Mouse (Mus musculus): ENCODE data around the gene Zfp729b. TPM values are rescaled to one million over a fixed set of nuclear protein-coding genes. Genes with fewer than 3 reads are reported as not detected.

Zfp729b gene
- polyA plus RNA-seq, 1 experiment from 2014 or later = 5.5 TPM

DNA sequence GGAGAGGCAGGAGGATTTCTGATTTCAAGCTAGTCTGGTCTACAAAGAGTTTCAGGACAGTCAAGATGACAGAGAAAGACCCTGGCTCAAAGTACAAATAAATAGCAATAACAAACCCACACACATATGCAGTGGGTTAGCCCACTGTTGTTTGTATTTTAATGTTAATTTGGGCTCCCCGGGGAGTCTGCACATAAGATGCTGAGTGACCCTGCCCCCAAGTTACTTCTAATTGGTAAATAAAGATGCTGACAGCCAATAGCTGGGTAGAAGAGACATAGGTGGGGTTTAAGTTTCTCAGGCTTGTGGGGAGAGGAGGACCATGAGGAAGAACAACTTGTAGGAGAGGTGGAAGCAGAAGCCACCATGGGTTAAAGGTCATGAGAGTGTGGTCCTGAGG is 63.6 kb downstream of the Zfp729b start:
- H3K4me3 ChIP-seq (ENCODE audit: low read depth, low read length) = no peak overlapping the region
- peaks cover 17% of the 10 kb centered on the region for H3K36me3 ChIP-seq (ENCODE audit: control insufficient read depth, insufficient read depth, low read length)
- H3K27ac ChIP-seq (ENCODE audit: low read depth, low read length) = no peak overlapping the region
- H3K4me2 ChIP-seq (ENCODE audit: low read depth, low read length, severe bottlenecking) = no peak overlapping the region
- 85% methylated on average over 1 of the region's 1 CpGs for WGBS
- no peaks in the 10 kb centered on the region for H3K9me3 ChIP-seq (ENCODE audit: control insufficient read depth, low read length)
- no peak for ATAC-seq (replicated peaks; ENCODE audit: low FRiP score)
- no peaks in the 10 kb centered on the region for H3K4me1 ChIP-seq (replicated peaks; ENCODE audit: control insufficient read depth, insufficient read depth, low read length)
- H3K27me3 ChIP-seq (ENCODE audit: control insufficient read depth, insufficient read depth, low read length) = no peaks in the 10 kb centered on the region
- no peak overlapping the region for H3K9ac ChIP-seq (ENCODE audit: low read length)
- no peak for DNase-seq (ENCODE audit: low spot score)

Other genes with a start within 250 kb of the Zfp729b start
- gene Gm28044, start 249.2 kb downstream of the Zfp729b start, polyA plus RNA-seq (2014; fragmentation: Nextera tagmentation; extraction: Ambion mirVana) = 1.6 and 2.1 TPM in 2 replicates
- 0.95 and 1.1 TPM in 2 replicates for gene Zfp953, start 249.1 kb downstream of the Zfp729b start, polyA plus RNA-seq (2014; fragmentation: Nextera tagmentation; extraction: Ambion mirVana)
- gene Gm28041, start 234.0 kb downstream of the Zfp729b start, polyA plus RNA-seq (2014; fragmentation: Nextera tagmentation; extraction: Ambion mirVana) = not detected in 2 replicates
- 0.79 and 0.81 TPM in 2 replicates for gene Zfp456, start 233.9 kb downstream of the Zfp729b start, polyA plus RNA-seq (2014; fragmentation: Nextera tagmentation; extraction: Ambion mirVana)
- gene Zfp429, start 209.9 kb downstream of the Zfp729b start, polyA plus RNA-seq (2014; fragmentation: Nextera tagmentation; extraction: Ambion mirVana) = 3.7 and 4.4 TPM in 2 replicates
- 0.56 and 0.76 TPM in 2 replicates for gene Zfp459, start 188.3 kb downstream of the Zfp729b start, polyA plus RNA-seq (2014; fragmentation: Nextera tagmentation; extraction: Ambion mirVana)
- gene Zfp874a, start 158.1 kb downstream of the Zfp729b start, polyA plus RNA-seq (2014; fragmentation: Nextera tagmentation; extraction: Ambion mirVana) = 5.2 and 6.0 TPM in 2 replicates
- 0.79 and 0.84 TPM in 2 replicates for gene Zfp874b, start 125.4 kb downstream of the Zfp729b start, polyA plus RNA-seq (2014; fragmentation: Nextera tagmentation; extraction: Ambion mirVana)
- 14.3 and 15.3 TPM in 2 replicates for gene Zfp58, start 109.2 kb downstream of the Zfp729b start, polyA plus RNA-seq (2014; fragmentation: Nextera tagmentation; extraction: Ambion mirVana)
- gene Gm26965, start 83.6 kb downstream of the Zfp729b start, polyA plus RNA-seq (2014; fragmentation: Nextera tagmentation; extraction: Ambion mirVana) = 0.19 TPM in 1 of 2 replicates, not detected in the other
- gene Zfp87, start 83.5 kb downstream of the Zfp729b start, polyA plus RNA-seq (2014; fragmentation: Nextera tagmentation; extraction: Ambion mirVana) = 27.3 and 29.5 TPM in 2 replicates
- gene Zfp748, start 55.9 kb downstream of the Zfp729b start, polyA plus RNA-seq (2014; fragmentation: Nextera tagmentation; extraction: Ambion mirVana) = 16.9 and 19.2 TPM in 2 replicates
- not detected in 2 replicates for gene Gm49345, start 28.1 kb upstream of the Zfp729b start, polyA plus RNA-seq (2014; fragmentation: Nextera tagmentation; extraction: Ambion mirVana)
- 3.4 and 4.5 TPM in 2 replicates for gene Zfp729a, start 28.1 kb upstream of the Zfp729b start, polyA plus RNA-seq (2014; fragmentation: Nextera tagmentation; extraction: Ambion mirVana)
- 12.8 and 13.6 TPM in 2 replicates for gene Zfp738, start 77.4 kb upstream of the Zfp729b start, polyA plus RNA-seq (2014; fragmentation: Nextera tagmentation; extraction: Ambion mirVana)
- gene Zfp65, start 119.5 kb upstream of the Zfp729b start, polyA plus RNA-seq (2014; fragmentation: Nextera tagmentation; extraction: Ambion mirVana) = 4.9 and 5.9 TPM in 2 replicates
- gene Zfp85, start 145.5 kb upstream of the Zfp729b start, polyA plus RNA-seq (2014; fragmentation: Nextera tagmentation; extraction: Ambion mirVana) = 5.5 and 6.5 TPM in 2 replicates
- 4.1 and 4.9 TPM in 2 replicates for gene Zfp493, start 170.0 kb upstream of the Zfp729b start, polyA plus RNA-seq (2014; fragmentation: Nextera tagmentation; extraction: Ambion mirVana)
- 7.7 and 8.1 TPM in 2 replicates for gene Zfp273, start 204.0 kb upstream of the Zfp729b start, polyA plus RNA-seq (2014; fragmentation: Nextera tagmentation; extraction: Ambion mirVana)
- gene Gm10037, start 221.4 kb upstream of the Zfp729b start, polyA plus RNA-seq (2014; fragmentation: Nextera tagmentation; extraction: Ambion mirVana) = 2.7 and 2.8 TPM in 2 replicates

Measured in forebrain, embryonic 11.5 days (tissue).